Comparison of ENCODE assay signal across 29 mouse cellular contexts in genomic region chr2:173542716-173543115, GRCm38 (mm10). TPM values are rescaled to one million over a fixed set of nuclear protein-coding genes. Genes with fewer than 3 reads are reported as not detected.
"Had no signal": no experiment of that assay in that cellular context is flagged by ENCODE, and none has a peak within 500 bp of the region (broad histone marks: within the 10 kb centered on the region; RNA-seq: fewer than 3 reads in every experiment).

No protein-coding gene starts in this region.

- H3K36me3 ChIP-seq: liver, embryonic 13.5 days had no signal

- H3K4me1 ChIP-seq: liver, embryonic 13.5 days had no signal

- H3K27me3 ChIP-seq: liver, embryonic 13.5 days had no signal

- H3K9me3 ChIP-seq: liver, embryonic 13.5 days had no signal

- DNase-seq: kidney, adult 9 months; kidney, postnatal 14 days; kidney, postnatal 4 days; liver, embryonic 13.5 days; lung, adult 2 months; lung, postnatal 14 days; lung, postnatal 4 days; midbrain, embryonic 14.5 days; thymus, postnatal 25 days had no signal

- H3K4me3 ChIP-seq: liver, embryonic 13.5 days had no signal

- H3K27ac ChIP-seq: liver, embryonic 13.5 days; stomach, postnatal 0 days had no signal

RNA-seq across cellular contexts. Expression of gene 1700021F07Rik, which starts 20.3 kb away (rescaled TPM):
- total RNA-seq: layer of hippocampus, adult 18-20 months; layer of hippocampus, postnatal 14 days; left cerebral cortex, adult 8-10 months; left cerebral cortex, postnatal 14 days; liver, adult 2 months; megakaryocyte progenitor cell, adult 5-6 weeks; megakaryocyte-erythroid progenitor cell, adult 5-6 weeks; midbrain, postnatal 0 days had no signal
- polyA plus RNA-seq: kidney, embryonic 16.5 days; limb, embryonic 11.5 days; limb, embryonic 14.5 days; liver, adult 2 months; liver, embryonic 13.5 days; liver, embryonic 16.5 days; lung, adult 2 months; lung, embryonic 16.5 days; midbrain, embryonic 11.5 days; midbrain, embryonic 14.5 days; midbrain, postnatal 0 days; neural tube, embryonic 11.5 days; neural tube, embryonic 14.5 days; small intestine, adult 2 months; stomach, embryonic 14.5 days; stomach, postnatal 0 days; thymus, postnatal 0 days had no signal

RNA-seq across cellular contexts. Expression of gene Ankrd60, which starts 35.4 kb away (rescaled TPM):
- total RNA-seq: layer of hippocampus, adult 18-20 months; layer of hippocampus, postnatal 14 days; left cerebral cortex, adult 8-10 months; left cerebral cortex, postnatal 14 days; liver, adult 2 months; megakaryocyte progenitor cell, adult 5-6 weeks; megakaryocyte-erythroid progenitor cell, adult 5-6 weeks; midbrain, postnatal 0 days had no signal
- polyA plus RNA-seq: kidney, embryonic 16.5 days; limb, embryonic 11.5 days; limb, embryonic 14.5 days; liver, adult 2 months; liver, embryonic 13.5 days; liver, embryonic 16.5 days; lung, adult 2 months; lung, embryonic 16.5 days; midbrain, embryonic 11.5 days; midbrain, embryonic 14.5 days; midbrain, postnatal 0 days; neural tube, embryonic 11.5 days; neural tube, embryonic 14.5 days; small intestine, adult 2 months; stomach, embryonic 14.5 days; stomach, postnatal 0 days had no signal
